Mouse (Mus musculus) lung, embryonic 16.5 days (tissue): ENCODE measurements around the gene Dscaml1. TPM values are rescaled to one million over a fixed set of nuclear protein-coding genes. Genes with fewer than 3 reads are reported as not detected.

Experiments
- ATAC-seq: fragments of 200-750 bp; cut with Nextera tagmentation; 2 replicates; pipeline ENCODE4 v1.8.0; 2017; ENCODE audit warnings: low read depth, mild to moderate bottlenecking, moderate library complexity
- H3K27ac ChIP-seq: fragments of 300-500 bp; sonication (generic); 2 replicates; pipeline ENCODE4 v1.5.1; 2014; ENCODE audit warnings: mild to moderate bottlenecking, control low read depth, low read length
- H3K27me3 ChIP-seq: fragments of 300-500 bp; sonication (generic); 2 replicates; pipeline ENCODE4 v1.6.1; 2014; ENCODE audit warnings: low read depth, low read length, mixed read lengths; ENCODE audit not compliant: control insufficient read depth, insufficient read depth
- H3K36me3 ChIP-seq: fragments of 300-500 bp; sonication (generic); 2 replicates; pipeline ENCODE4 v1.6.1; 2014; ENCODE audit warnings: low read length; ENCODE audit not compliant: control insufficient read depth, insufficient read depth
- H3K4me1 ChIP-seq: fragments of 300-500 bp; sonication (generic); replicated peaks from 2 replicates; pipeline ENCODE4 v1.6.1; 2014; ENCODE audit warnings: low read length, mixed read lengths; ENCODE audit not compliant: control insufficient read depth, insufficient read depth
- H3K4me2 ChIP-seq: fragments of 300-500 bp; sonication (generic); 2 replicates; pipeline ENCODE4 v1.6.1; 2014; ENCODE audit warnings: low read depth, low read length, control low read depth
- H3K4me3 ChIP-seq: fragments of 300-500 bp; sonication (generic); 2 replicates; pipeline ENCODE4 v1.5.1; 2014; ENCODE audit warnings: mild to moderate bottlenecking, low read length, control low read depth
- H3K9ac ChIP-seq: fragments of 300-500 bp; sonication (generic); 2 replicates; pipeline ENCODE4 v1.6.1; 2014; ENCODE audit warnings: low read length, control low read depth
- H3K9me3 ChIP-seq: fragments of 300-500 bp; sonication (generic); 2 replicates; pipeline ENCODE4 v1.6.1; 2016; ENCODE audit warnings: low read length; ENCODE audit not compliant: control insufficient read depth
- WGBS: fragments of 180-500 bp; shearing (Covaris S2); extraction: QIAGEN DNeasy Blood & Tissue Kit; methylation state at CpG from one replicate; pipeline ENCODE4 v1.1.7; 2014; 5-methylcytosine and 5-hydroxymethylcytosine counted together
- polyA plus RNA-seq: library from polyadenylated mRNA; unstranded; fragments of >200 nt; fragmentation: Nextera tagmentation; extraction: Ambion mirVana; gene quantifications from 2 replicates; pipeline ENCODE4 v1.2.1, GENCODE M21; 2015

Dscaml1 gene
- polyA plus RNA-seq, 1 experiment from 2014 or later = 0.18 TPM

- 7% methylated on average over 8 of the region's 9 CpGs for WGBS
- H3K4me1 ChIP-seq = no peaks in the 10 kb centered on the region
- ATAC-seq = no peak
- no peaks in the 10 kb centered on the region for H3K36me3 ChIP-seq
- no peak overlapping the region for H3K4me2 ChIP-seq
- no peaks in the 10 kb centered on the region for H3K27me3 ChIP-seq
- H3K9me3 ChIP-seq = no peaks in the 10 kb centered on the region
- H3K4me3 ChIP-seq = no peak overlapping the region
- H3K27ac ChIP-seq = no peak overlapping the region
- no peak overlapping the region for H3K9ac ChIP-seq
Measured at GRCm38 (mm10) chr9:45657172-45658062, 231.0 kb downstream of the Dscaml1 start.

- H3K9me3 ChIP-seq = no peaks in the 10 kb centered on the region
- no peaks in the 10 kb centered on the region for H3K4me1 ChIP-seq
- no peak overlapping the region for H3K4me3 ChIP-seq
- no peak overlapping the region for H3K27ac ChIP-seq
- 37% methylated on average over 3 of the region's 3 CpGs for WGBS
- no peak overlapping the region for H3K4me2 ChIP-seq
- H3K27me3 ChIP-seq = no peaks in the 10 kb centered on the region
- H3K9ac ChIP-seq = no peak overlapping the region
- ATAC-seq = no peak
- no peaks in the 10 kb centered on the region for H3K36me3 ChIP-seq
Measured at GRCm38 (mm10) chr9:45660191-45660590, 233.8 kb downstream of the Dscaml1 start.

- 75% methylated on average over 5 of the region's 5 CpGs for WGBS
Measured at GRCm38 (mm10) chr9:45662471-45662870, 236.0 kb downstream of the Dscaml1 start.

GRCm38 (mm10) chr9:45663386-45664315, 237.2 kb downstream of the Dscaml1 start:
- no peaks in the 10 kb centered on the region for H3K4me1 ChIP-seq
- WGBS = 58% methylated on average over 15 of the region's 16 CpGs
- H3K9ac ChIP-seq = no peak overlapping the region
- H3K27ac ChIP-seq = no peak overlapping the region
- no peaks in the 10 kb centered on the region for H3K36me3 ChIP-seq
- H3K9me3 ChIP-seq = no peaks in the 10 kb centered on the region
- no peak for ATAC-seq
- no peak overlapping the region for H3K4me3 ChIP-seq
- no peaks in the 10 kb centered on the region for H3K27me3 ChIP-seq
- no peak overlapping the region for H3K4me2 ChIP-seq

More at GRCm38 (mm10) chr9:45662471-45662870, 236.0 kb downstream of the Dscaml1 start:
- H3K9me3 ChIP-seq = no peaks in the 10 kb centered on the region
- no peak overlapping the region for H3K27ac ChIP-seq
- H3K36me3 ChIP-seq = no peaks in the 10 kb centered on the region
- H3K4me2 ChIP-seq = no peak overlapping the region
- no peak overlapping the region for H3K9ac ChIP-seq
- no peaks in the 10 kb centered on the region for H3K27me3 ChIP-seq
- H3K4me1 ChIP-seq = no peaks in the 10 kb centered on the region
- no peak overlapping the region for H3K4me3 ChIP-seq
- ATAC-seq = no peak

GRCm38 (mm10) chr9:45664326-45664725, 237.9 kb downstream of the Dscaml1 start:
- Histone ChIP-seq H3K27me3 (no peaks in the 10 kb centered on the region), H3K9me3 (no peaks in the 10 kb centered on the region), H3K4me2 (no peak overlapping the region), H3K27ac (no peak overlapping the region), H3K4me1 (no peaks in the 10 kb centered on the region), H3K36me3 (no peaks in the 10 kb centered on the region), H3K9ac (no peak overlapping the region), H3K4me3 (no peak overlapping the region)
- 68% methylated on average over 6 of the region's 6 CpGs for WGBS
- no peak for ATAC-seq

GRCm38 (mm10) chr9:45664871-45665394, 238.5 kb downstream of the Dscaml1 start:
- no peak for ATAC-seq
- Histone ChIP-seq H3K4me2 (no peak overlapping the region), H3K9ac (no peak overlapping the region), H3K27me3 (no peaks in the 10 kb centered on the region), H3K9me3 (no peaks in the 10 kb centered on the region), H3K36me3 (no peaks in the 10 kb centered on the region), H3K4me1 (no peaks in the 10 kb centered on the region), H3K4me3 (no peak overlapping the region), H3K27ac (no peak overlapping the region)
- WGBS = 48% methylated on average over 15 of the region's 15 CpGs

GRCm38 (mm10) chr9:45675931-45676330, 249.5 kb downstream of the Dscaml1 start:
- Histone ChIP-seq H3K4me1 (peaks cover 16% of the 10 kb centered on the region), H3K9me3 (no peaks in the 10 kb centered on the region), H3K9ac (no peak overlapping the region), H3K36me3 (no peaks in the 10 kb centered on the region), H3K4me2 (no peak overlapping the region), H3K27me3 (no peaks in the 10 kb centered on the region), H3K27ac (no peak overlapping the region), H3K4me3 (no peak overlapping the region)
- no peak for ATAC-seq
- 68% methylated on average over 9 of the region's 9 CpGs for WGBS

- 40% methylated on average over 8 of the region's 8 CpGs for WGBS
- Histone ChIP-seq H3K4me1 (peaks cover 16% of the 10 kb centered on the region), H3K4me3 (no peak overlapping the region), H3K27me3 (no peaks in the 10 kb centered on the region), H3K9me3 (no peaks in the 10 kb centered on the region), H3K27ac (no peak overlapping the region), H3K9ac (no peak overlapping the region), H3K36me3 (no peaks in the 10 kb centered on the region), H3K4me2 (no peak overlapping the region)
- no peak for ATAC-seq
Measured at GRCm38 (mm10) chr9:45676578-45676977, 250.2 kb downstream of the Dscaml1 start.
